Mouse (Mus musculus): Measurements from ENCODE around the gene Slc43a3.

GRCm38 (mm10) chr2:85002575-85002974 lies 66.2 kb downstream of the Slc43a3 start:
- TF ChIP-seq ZNF384 (IDR thresholded peaks at IDR 0.05; ENCODE audit: low read depth, low read length) (no peak), CHD2 (IDR thresholded peaks at IDR 0.05; ENCODE audit: low read depth, low read length) (no peak)

Measured in ES-E14 (cell line).